Mouse (Mus musculus): ENCODE results near the gene Specc1.

Specc1 gene

DNA sequence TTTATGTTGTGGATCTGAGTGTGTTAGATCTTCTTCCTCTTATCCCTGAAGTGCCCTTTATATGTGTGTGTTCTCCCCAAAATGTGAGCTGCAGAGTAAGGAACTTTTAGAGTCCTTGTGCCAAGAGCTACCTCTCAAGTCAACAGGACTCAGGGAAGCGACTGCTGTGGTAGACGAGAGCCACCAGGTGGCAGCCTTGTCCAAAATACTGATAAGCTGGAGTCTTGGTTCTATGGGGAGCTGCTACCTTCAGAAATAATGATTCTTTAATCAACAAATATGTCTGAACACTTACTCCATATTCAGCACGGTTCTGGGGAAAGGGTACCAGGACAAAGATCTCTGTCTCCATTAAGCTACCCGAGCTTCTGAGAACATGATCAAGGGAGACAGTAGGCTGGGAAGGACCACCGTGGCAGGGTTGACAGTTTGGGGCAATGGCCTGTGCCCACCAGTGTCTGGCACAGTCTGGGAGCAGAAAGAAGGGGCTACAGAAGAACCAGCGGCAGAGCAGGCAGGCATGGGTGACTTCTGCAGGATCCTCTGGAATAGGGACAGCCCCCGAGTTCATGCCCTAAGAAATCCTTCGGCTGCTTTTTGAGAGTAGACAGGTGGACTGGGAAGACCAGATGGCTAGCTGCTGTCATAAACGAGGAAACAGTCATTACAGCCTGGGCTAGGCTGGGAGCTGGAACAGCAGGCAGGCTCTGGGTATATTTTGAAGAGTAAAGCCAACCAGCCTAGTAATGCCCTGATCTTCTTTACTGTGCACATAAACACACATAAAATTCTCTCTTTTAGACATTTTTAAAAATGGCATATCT, 91.5 kb downstream of the Specc1 start:
- in situ Hi-C loops (cut with MseI, MboI): loop anchor here (5.0 kb wide), 3 partner anchors 79 to 234 kb away; partner anchors contain the start of genes Ttc19 (in 1 of the 2) and Zswim7 (in 1 of the 2)

DNA sequence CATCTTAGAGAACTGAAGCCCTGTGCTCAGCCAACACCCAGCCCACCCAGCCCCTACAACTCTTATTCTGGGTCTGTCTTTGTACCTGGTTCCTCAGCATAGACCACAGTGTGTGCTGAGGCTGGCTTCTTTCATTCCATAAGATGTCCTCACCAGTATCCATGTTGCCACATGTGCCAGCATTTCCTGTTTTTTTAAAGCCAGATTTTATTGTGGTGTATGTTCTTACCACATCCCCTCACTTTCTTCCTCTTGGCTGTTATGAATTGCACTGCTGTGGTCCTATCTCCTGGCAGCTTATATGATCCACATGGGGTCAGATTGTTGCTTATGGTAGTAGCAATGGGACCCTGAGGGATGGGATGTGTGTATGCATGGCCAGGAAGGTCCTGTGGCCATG, 92.6 kb downstream of the Specc1 start:
- in situ Hi-C loops (cut with MseI, MboI): loop anchor here (5.0 kb wide), 3 partner anchors 78 to 233 kb away; partner anchors contain the start of genes Ttc19 (in 1 of the 2) and Zswim7 (in 1 of the 2)

DNA sequence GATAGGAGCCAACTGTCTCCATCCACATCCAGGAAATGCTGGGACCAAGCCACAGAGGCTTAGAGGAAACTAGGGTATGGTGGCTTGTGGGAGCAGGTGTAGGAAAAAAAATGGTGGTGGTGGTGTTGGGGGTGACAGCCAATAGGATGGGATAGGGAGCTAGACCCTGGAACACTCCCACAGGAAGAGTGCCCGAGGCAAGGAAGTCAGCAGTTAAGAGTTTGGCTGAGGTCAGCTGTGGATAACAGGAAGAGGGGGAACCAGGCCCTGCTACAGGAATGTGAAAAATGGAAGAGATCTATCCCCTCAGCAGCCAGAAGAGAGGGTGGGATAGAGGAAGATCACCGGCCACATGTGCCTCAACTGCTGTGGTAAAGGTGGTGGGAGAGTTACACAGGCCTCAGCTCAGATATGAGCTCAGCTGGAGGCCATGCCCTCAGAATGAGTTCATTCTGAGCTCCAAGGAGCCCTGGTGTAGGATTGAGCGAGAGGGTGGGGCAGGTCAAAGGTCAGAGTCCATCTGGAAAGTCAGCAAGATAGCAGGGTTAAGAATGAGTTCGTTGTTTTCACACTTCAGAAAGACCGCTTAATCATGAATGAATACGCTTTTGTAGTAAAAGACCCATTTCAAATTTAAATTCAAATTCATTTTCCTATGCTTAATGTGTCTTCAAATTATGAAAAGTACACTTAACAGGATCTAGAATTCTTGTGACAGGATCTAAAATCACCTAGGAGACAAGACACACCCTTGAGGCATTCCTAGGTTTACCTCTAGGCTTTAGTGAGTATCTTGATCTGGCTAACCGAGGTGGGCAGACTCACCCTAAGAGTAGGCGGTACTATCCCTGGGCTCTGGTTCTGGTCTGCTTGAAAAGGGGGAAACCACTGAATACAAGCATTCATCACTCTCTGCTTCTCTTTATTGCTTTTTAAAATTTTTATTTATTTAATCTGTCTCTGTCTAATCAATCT, 94.1 kb downstream of the Specc1 start:
- in situ Hi-C loops (cut with MseI, MboI): loop anchor here (5.0 kb wide), 2 partner anchors 77 to 227 kb away; no protein-coding TSS in a partner anchor

DNA sequence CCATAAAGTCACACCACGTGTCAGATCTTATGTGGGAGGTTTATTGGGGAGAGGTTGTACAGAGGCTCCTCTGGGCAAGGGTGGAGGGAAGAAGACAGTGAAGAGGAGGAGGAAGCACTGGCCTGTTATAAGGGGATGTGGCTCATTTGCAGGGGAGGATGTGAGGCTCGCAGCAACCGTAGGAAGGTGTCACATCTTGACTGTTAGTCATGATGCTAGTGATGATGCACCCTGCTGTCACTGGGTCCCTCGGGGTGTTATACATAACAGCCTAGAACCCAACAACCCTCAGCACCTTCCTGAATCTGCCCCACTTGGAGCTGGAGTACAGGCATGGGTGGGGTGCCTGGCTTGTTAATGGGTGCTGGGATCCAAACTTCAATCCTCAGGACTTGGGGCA, 94.9 kb downstream of the Specc1 start:
- in situ Hi-C loops (cut with MseI, MboI): loop anchor here (5.0 kb wide), 2 partner anchors 76 to 226 kb away; no protein-coding TSS in a partner anchor

DNA sequence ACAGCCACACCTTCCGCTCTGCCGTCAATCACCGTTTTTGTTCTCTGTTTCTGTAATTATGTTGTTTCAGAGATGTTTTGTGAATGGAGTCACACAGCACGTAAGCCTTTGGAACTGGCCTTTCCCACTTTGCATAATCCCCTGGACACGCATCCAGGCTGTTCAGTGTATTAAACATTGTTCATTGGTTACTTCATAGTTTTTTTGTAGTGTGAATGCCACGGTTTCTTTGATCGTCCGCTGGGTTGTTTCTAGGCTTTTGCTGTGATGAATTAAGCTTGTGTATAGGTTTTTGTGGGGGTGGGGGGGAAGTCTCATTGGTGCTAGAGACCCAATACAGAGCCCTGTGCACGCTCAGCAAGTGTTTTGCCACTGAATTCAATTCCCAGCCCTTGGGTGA, 97.4 kb downstream of the Specc1 start:
- in situ Hi-C loops (cut with MseI, MboI): loop anchor here (5.0 kb wide), 2 partner anchors 73 to 223 kb away; no protein-coding TSS in a partner anchor

DNA sequence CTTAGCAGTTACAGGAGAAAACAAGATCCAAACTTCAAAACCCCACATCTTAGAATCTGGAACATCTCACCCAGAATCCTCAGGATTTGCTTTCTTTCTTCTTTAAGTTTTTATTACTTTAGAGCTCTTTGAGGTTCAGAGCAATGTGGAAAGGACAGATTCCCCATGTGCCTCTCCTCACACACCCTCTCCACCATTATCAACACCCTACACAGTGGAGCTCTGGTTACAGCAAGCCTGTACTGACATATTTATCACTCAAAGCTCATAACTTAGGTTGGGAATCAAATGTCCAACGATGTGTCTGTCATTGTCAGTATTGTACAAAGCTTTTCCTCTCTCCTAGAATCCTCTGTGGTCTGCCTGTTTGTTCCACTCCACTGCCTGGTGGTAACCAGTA, 108.0 kb downstream of the Specc1 start:
- in situ Hi-C loops (cut with MseI, MboI): no loop called here

DNA sequence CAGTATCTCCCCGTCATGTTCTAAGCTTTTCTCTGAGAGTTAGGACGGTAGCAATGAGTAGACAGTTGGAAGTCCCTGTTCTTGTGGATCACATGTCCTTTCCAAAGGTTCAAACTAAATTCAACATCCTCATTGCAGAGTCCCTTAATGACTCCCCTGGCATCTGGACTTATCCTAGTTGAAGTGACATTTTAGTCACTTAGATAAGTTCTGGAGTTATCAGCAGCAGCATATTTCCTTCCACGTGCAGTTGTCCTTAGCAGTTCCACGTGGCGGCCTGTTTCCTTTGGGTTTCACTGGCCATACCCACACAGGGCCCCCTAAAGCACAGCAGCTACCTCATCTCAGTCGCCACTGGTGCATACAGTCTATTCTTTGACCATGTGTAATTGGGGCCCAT, 109.1 kb downstream of the Specc1 start:
- in situ Hi-C loops (cut with MseI, MboI): no loop called here

DNA sequence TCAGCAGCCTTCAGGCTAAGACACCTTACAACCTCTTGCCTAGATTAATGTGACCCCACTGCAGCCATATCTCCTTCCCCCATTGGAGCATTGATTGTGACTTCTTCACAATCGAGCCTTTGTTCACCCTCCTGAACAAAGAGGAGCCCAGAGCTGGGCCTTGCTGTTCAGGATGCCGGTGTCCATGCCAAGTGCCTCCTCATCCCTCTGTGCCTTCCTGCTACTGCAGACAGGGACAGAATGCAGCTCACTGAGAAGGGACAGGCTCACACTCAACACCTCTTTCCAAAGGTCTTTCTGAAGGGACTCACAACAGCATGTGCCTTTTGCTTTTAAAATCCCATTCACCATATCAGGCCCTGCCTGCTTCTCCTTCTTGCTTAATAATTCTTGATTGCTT, 113.0 kb downstream of the Specc1 start:
- in situ Hi-C loops (cut with MseI, MboI): no loop called here

DNA sequence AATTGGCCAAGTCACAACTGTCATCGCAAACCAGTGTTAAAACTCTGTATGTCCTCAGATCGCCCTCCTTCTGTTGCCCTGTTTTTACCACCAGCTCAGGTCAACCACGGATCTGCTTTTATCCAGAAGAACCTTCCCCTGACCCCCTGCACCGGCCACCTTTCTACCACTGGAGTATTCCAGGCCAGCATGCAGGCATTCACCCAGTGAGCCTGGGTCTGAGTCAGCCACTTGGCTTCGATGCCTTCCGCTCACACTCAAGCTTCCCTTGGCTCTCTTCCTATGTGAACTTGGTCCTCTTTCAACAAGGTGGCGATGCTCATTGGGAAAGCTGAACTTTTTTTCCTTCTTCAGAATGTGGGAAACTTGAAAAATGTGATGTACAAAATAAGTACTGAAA, 113.6 kb downstream of the Specc1 start:
- in situ Hi-C loops (cut with MseI, MboI): no loop called here

DNA sequence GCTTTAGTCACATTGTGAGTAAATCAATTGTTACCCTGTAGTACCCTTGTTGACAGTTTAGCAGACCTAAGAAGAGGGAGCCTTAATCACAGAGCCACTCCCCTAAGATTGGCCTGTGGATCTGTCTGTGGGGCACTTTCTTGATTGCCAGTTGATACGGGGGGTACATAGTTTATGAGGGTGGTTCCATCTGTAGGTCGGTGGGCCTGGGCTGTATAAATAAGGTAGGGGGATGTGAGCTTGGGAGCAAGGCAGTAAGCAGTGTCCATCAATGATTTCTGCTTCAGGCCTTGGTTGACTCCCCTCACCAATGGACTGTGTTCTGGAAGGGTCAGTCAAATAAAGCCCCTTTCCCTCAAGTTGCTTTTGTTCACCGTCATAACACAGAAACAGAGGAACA, 115.8 kb downstream of the Specc1 start:
- in situ Hi-C loops (cut with MseI, MboI): no loop called here

DNA sequence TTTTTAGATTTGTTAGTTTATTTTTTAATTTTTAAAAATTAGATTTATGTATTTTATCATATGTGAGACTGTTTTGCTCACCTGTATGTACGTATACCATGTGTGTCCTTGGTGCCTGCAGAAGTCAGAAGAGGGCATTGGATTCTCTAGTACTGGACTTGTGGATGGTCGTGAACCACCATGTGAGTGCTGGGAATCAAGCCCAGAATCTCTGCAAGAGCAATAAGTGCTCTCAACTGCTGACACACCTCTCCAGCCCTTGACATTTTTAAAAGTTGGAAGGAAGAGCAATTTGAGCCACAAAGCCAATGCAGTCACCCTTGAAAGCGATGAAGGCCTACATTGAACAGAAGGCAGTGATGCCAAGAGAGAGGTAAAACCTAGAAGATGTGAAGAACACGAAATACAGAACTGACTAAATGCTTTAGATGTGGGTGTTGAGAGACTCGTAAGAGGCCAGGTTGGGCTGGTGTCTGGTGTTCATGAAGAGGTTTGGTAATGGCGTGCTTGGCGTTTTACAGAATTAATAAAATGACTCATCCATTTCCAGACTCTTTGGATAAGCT, 117.1 kb downstream of the Specc1 start:
- in situ Hi-C loops (cut with MseI, MboI): no loop called here

DNA sequence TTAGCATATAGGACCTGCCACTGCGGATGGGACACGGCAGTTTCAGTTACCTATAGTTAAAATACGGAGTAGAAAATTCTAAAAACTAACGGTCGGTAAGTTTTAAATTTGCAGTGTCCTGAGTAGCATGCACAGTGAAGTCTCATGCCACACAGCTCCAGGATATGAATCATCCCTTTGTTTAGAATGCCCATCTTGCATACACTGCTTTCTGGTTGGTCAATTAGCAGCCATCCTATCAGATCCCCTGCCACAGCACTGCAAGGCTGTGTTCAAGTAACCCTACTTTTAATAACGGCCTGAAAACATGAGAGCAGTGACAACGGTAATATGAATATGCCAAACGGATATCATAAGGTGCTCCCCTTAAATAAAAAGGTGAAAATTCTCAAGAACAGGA, 118.0 kb downstream of the Specc1 start:
- in situ Hi-C loops (cut with MseI, MboI): no loop called here

DNA sequence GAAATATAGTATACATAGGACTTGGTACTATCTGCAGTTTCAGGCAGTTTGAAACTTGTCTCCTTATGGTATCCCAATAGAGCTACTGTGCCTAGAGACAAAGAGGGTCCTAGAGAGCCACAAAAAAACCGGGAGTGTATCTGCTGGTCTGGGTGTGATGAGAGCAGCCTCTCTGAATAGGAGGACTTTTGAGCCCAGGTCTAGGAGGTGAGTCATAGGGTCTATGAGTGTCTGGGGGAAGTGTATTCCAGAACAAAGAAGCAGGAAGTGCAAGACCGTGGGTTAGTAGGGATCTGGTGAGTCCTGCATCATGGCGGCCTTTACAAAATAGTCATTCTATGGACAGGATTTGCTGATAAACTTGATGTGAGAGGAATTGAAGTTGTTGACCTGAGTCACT, 118.5 kb downstream of the Specc1 start:
- in situ Hi-C loops (cut with MseI, MboI): no loop called here

DNA sequence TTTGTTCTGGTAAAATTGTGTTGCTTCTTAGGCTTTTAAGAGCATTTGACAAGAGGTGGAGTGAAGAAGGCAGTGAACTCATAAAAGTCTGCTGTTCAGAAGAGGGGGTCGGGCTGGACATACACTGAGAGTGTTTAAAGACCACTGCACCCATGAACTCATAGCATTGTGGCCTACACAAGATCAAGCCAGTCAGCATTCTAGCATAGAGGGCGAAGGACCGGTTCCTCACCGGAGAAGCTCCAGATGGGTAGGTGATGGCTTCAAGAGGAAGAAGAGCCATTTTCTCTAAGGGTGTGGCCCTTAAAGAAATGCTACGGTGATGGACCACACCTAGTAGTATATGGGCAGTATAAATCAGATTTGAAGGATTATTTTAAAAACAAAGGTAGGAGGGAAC, 119.0 kb downstream of the Specc1 start:
- in situ Hi-C loops (cut with MseI, MboI): no loop called here

DNA sequence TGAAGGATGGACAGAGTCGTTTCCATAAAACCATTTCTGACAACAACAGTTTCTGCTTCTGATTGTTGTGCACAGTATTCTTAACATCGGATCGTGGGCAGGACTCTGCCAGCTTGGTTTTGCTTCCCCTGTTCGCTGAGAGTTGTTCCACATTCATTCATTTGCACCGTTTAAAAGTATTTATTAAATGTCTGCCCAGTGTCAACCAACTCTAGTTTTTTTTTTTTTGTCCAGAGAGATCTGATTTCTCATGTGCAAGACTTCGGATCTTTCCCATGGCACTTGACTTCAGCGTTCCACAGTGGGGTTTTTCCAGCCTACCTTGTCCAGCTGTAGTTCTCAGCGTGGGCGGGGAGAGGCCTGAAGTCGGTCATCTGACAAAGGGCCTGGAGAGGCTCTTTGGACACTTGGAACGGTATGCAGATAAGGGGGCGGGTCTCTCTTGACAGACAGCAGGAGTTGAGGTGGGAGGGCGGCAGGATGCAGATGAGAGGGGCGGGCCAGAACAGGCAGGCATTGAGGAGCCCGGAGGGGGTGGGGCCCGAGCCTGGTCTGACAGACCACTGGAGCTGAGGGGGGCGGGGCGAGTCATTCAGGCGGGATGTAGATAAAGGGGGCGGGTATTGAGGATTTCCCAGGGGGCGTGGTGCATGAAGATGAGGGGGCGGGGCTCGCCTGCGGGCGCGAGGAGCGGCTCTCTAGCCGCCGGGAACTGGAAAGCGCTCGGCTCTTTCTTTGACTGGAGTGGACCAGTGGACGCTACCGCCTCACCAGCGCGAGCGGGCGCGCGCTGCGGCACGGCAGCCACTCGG, 120.0 kb downstream of the Specc1 start:
- in situ Hi-C loops (cut with MseI, MboI): no loop called here

DNA sequence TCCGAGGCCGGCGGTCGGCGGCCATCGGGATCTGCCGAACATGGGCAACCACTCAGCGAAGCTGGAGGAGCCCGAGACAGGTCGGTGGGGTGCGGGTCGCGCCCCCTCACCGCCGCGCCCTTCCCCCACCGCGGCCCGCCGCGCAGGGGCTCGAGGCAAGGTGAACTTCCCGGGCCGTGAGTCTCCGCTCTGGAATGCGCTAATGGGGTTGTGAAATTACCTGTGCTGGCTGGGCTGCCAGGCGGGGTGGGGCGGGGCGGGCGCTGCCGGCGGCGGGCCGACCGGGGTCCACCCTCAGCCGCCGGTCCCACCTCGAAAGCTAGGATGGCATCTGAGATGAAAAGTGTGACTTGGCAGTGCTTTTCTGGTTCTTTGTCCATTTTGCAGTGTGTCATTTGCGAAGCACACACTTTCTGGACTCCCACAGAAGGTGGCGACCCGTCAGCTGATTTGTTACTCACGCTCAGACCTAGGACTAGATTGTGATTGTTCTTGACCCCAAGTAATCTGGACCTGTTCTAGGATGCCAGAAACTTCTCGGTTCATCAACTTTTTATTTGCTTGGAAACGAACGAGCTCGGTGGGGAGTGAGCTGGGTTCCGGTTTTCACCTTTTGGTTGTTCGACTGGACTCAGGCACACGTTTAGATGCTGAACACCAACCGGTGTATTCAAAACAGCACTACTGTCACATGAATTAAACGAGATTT, 120.7 kb downstream of the Specc1 start:
- in situ Hi-C loops (cut with MseI, MboI): no loop called here

DNA sequence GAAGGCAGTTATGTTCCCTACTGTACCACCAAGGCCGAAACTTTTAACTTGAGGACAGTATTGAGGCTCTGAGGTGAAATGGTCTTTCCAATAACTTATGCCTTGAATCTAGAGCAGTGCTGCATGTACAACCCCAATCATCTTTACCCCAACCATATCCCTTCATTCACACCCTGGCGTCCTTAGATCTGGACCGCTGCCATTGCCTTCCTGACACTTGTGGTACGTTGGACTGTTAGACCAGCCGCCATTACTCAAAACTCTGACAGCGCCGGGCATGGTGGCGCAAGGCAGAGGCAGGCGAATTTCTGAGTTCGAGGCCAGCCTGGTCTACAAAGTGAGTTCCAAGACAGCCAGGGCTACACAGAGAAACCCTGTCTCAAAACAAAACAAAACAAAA, 121.8 kb downstream of the Specc1 start:
- in situ Hi-C loops (cut with MseI, MboI): no loop called here

DNA sequence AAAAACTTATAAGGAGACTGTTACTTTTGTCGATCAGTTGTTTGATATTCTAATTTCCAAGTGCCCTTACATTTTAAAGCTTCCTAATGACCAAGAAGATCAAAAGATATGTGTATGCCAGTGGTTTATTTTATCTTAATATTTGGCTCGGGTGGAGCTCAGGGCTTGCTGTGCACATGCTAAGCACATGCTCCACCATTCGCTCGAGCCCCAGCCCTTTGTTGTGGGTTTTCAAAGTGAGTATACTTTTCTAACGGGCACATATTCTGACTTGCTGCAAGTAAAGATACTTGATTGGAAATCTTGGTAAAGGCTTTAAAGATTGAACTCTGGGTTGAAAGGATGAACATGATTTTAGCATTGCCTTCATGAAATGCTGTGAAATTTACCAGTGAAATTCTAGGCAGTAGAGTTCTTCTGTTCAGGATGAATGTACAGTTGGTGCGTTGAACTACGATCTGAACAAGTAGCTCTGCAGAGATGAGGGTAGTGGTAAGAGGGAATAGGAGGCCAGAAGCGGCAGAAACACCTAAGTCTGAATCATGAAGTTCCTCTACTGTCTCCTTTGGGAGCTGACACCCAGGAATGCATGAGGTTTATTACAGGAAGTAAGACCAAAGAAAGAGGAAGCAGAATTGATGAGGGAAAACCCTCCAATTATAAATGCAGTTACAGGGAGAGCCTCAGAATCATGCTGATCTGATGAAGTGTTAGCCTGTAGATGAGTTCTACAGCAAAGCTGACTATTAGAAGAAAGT, 122.7 kb downstream of the Specc1 start:
- in situ Hi-C loops (cut with MseI, MboI): no loop called here

DNA sequence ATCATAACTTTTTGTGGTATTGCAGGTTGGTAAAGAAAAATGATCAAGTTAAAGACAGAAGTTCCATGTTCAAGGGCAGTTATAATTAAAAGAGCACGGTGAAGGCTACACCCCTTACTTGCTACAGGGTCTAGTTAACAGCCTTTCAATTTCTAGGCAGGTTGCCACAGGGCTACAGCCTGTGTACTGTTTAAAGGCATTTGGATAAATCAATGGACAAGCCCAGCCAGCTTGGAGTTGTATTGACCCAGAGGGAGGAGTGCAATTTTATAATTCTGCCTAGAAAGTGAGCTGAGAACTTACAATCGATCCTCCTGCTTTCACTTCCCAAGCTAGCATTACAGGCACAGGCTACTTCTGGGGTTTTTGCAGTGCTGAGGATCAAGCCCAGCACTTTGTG, 123.9 kb downstream of the Specc1 start:
- in situ Hi-C loops (cut with MseI, MboI): no loop called here

DNA sequence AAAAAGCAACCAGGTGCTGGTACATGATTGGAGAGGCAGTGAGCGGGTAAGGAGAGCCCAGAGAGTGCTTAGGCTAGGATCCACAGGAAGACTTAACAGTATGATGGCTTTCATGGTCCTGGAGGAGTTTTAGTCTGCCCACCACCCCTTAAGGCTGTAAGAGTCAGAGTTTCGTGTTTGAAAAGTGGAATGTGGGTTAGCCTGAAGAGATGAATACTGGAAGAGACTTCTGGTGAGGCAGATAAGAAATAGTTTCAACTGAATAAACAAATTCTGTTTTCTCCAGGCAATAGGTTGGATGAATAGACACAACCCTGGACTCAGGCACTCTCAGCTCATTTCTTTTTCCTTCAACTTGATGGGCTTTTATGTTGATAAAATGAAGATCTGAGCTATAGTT, 130.1 kb downstream of the Specc1 start:
- in situ Hi-C loops (cut with MseI, MboI): no loop called here
